Mouse (Mus musculus) stomach, embryonic 16.5 days (tissue): ENCODE measurements around the gene Acsl6. TPM values are rescaled to one million over a fixed set of nuclear protein-coding genes. Genes with fewer than 3 reads are reported as not detected.

Source experiments
- ATAC-seq: fragments of 200-750 bp; cut with Nextera tagmentation; 2 replicates; pipeline ENCODE4 v1.8.0; 2017; ENCODE audit warnings: moderate number of reproducible peaks, moderate TSS enrichment; ENCODE audit not compliant: insufficient read depth, low FRiP score
- H3K27ac ChIP-seq: fragments of 300-500 bp; sonication (generic); 2 replicates; pipeline ENCODE4 v1.5.1; 2014; ENCODE audit warnings: low read length
- H3K27me3 ChIP-seq: fragments of 300-500 bp; sonication (generic); 2 replicates; pipeline ENCODE4 v1.6.1; 2014; ENCODE audit warnings: low read length, control low read depth, mixed read lengths; ENCODE audit not compliant: control insufficient read depth, insufficient read depth
- H3K36me3 ChIP-seq: fragments of 300-500 bp; sonication (generic); 2 replicates; pipeline ENCODE4 v1.6.1; 2014; ENCODE audit warnings: low read length; ENCODE audit not compliant: control insufficient read depth, insufficient read depth
- H3K4me1 ChIP-seq: fragments of 300-500 bp; sonication (generic); 2 replicates; pipeline ENCODE4 v1.6.1; 2014; ENCODE audit warnings: low read length, control low read depth, mixed read lengths; ENCODE audit not compliant: control insufficient read depth, insufficient read depth
- H3K4me2 ChIP-seq: fragments of 300-500 bp; sonication (generic); 2 replicates; pipeline ENCODE4 v1.6.1; 2014; ENCODE audit warnings: low read depth, low read length, mixed read lengths
- H3K4me3 ChIP-seq: fragments of 300-500 bp; sonication (generic); replicated peaks from 2 replicates; pipeline ENCODE4 v1.5.1; 2014; ENCODE audit warnings: mild to moderate bottlenecking, low read length
- H3K9ac ChIP-seq: fragments of 300-500 bp; sonication (generic); 2 replicates; pipeline ENCODE4 v1.6.1; 2014; ENCODE audit warnings: low read length
- H3K9me3 ChIP-seq: fragments of 300-500 bp; sonication (generic); replicated peaks from 2 replicates; pipeline ENCODE4 v1.6.1; 2016; ENCODE audit warnings: low read length, control low read depth; ENCODE audit not compliant: control insufficient read depth
- WGBS: fragments of 180-500 bp; shearing (Covaris S2); extraction: QIAGEN DNeasy Blood & Tissue Kit; methylation state at CpG from one replicate; pipeline ENCODE4 v1.1.7; 2014; 5-methylcytosine and 5-hydroxymethylcytosine counted together
- polyA plus RNA-seq: library from polyadenylated mRNA; unstranded; fragments of >200 nt; fragmentation: Nextera tagmentation; extraction: Ambion mirVana; gene quantifications from 2 replicates; pipeline ENCODE4 v1.2.1, GENCODE M21; 2015

The Acsl6 gene
- polyA plus RNA-seq, 1 experiment from 2014 or later: 1.5 TPM

DNA sequence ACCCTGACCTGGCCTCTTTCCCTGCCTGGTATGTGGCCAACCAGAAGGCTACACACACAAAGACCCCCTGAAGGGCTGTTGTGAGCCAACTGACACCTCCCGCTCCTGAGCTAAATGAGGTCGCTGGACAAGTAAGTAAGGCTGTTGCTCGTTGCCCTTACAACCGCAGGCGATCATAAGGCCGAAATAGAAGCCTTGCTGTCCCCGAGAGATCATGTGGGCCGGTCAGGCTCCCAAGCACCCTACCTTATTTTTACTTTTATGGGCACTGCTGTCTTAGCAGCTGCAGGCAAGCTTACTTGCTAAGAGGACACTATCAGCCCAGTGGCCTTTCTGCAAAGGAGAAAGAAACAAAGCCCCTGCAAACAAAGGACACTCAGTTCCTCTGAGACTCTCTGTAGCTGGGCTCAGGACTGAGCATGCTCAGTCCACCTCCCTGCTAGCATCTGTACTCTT is 49.6 kb downstream of the Acsl6 start:
- ATAC-seq: no peak
- H3K27me3 ChIP-seq: no peaks in the 10 kb centered on the region
- H3K36me3 ChIP-seq: no peaks in the 10 kb centered on the region
- no peaks in the 10 kb centered on the region for H3K9me3 ChIP-seq
- no peak overlapping the region for H3K27ac ChIP-seq
- no peak overlapping the region for H3K4me3 ChIP-seq
- H3K4me1 ChIP-seq: no peaks in the 10 kb centered on the region
- H3K9ac ChIP-seq: no peak overlapping the region
- no peak overlapping the region for H3K4me2 ChIP-seq
- 39% methylated on average over 8 of the region's 8 CpGs for WGBS

GRCm38 (mm10) chr11:54354595-54355563 is 51.3 kb downstream of the Acsl6 start:
- H3K4me2 ChIP-seq: no peak overlapping the region
- no peak overlapping the region for H3K27ac ChIP-seq
- no peak overlapping the region for H3K9ac ChIP-seq
- no peaks in the 10 kb centered on the region for H3K36me3 ChIP-seq
- 42% methylated on average over 15 of the region's 15 CpGs for WGBS
- no peaks in the 10 kb centered on the region for H3K9me3 ChIP-seq
- no peaks in the 10 kb centered on the region for H3K4me1 ChIP-seq
- no peak; the same call in 1 of the 2 replicates for ATAC-seq
- no peak overlapping the region for H3K4me3 ChIP-seq
- no peaks in the 10 kb centered on the region for H3K27me3 ChIP-seq

- H3K27ac ChIP-seq: no peak overlapping the region
- H3K4me3 ChIP-seq: no peak overlapping the region
- ATAC-seq: no peak
- 63% methylated on average over 7 of the region's 7 CpGs for whole genome bisulfite sequencing
- H3K4me1 ChIP-seq: no peaks in the 10 kb centered on the region
- H3K36me3 ChIP-seq: no peaks in the 10 kb centered on the region
- no peak overlapping the region for H3K9ac ChIP-seq
- no peaks in the 10 kb centered on the region for H3K9me3 ChIP-seq
- no peak overlapping the region for H3K4me2 ChIP-seq
- no peaks in the 10 kb centered on the region for H3K27me3 ChIP-seq
Measured at GRCm38 (mm10) chr11:54355564-54355955, 52.0 kb downstream of the Acsl6 start.

DNA sequence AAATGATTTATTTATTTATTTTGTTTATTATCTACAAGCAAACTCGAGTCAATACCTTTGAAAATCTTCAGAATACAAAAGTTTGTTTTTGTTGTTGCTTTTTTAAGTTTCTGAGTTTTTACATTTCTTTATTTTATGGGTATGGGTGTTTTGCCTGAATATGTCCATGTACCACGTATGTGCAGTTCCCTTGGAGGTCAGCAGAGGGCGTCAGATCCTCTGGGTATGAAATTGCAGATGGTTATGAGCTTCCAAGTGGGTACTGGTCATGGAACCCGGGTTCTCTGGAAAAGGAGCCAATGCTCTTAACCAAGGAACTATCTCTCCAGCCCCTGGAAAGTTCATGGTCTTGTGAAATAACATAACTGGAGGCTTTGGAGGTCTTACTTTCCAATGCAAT is 53.1 kb downstream of the Acsl6 start:
- no peaks in the 10 kb centered on the region for H3K4me1 ChIP-seq
- no peak overlapping the region for H3K27ac ChIP-seq
- no peaks in the 10 kb centered on the region for H3K36me3 ChIP-seq
- ATAC-seq: no peak
- 53% methylated on average over 4 of the region's 4 CpGs for WGBS
- no peak overlapping the region for H3K9ac ChIP-seq
- no peak overlapping the region for H3K4me3 ChIP-seq
- no peaks in the 10 kb centered on the region for H3K9me3 ChIP-seq
- no peaks in the 10 kb centered on the region for H3K27me3 ChIP-seq
- H3K4me2 ChIP-seq: no peak overlapping the region

- Histone ChIP-seq H3K4me3 (no peak overlapping the region), H3K27ac (no peak overlapping the region), H3K4me1 (no peaks in the 10 kb centered on the region), H3K4me2 (no peak overlapping the region), H3K36me3 (no peaks in the 10 kb centered on the region), H3K9me3 (no peaks in the 10 kb centered on the region), H3K27me3 (no peaks in the 10 kb centered on the region), H3K9ac (no peak overlapping the region)
- no peak for ATAC-seq
Measured at GRCm38 (mm10) chr11:54372553-54372952, 69.0 kb downstream of the Acsl6 start.

GRCm38 (mm10) chr11:54390386-54390785 is 86.8 kb downstream of the Acsl6 start:
- Histone ChIP-seq H3K9ac (no peak overlapping the region), H3K9me3 (no peaks in the 10 kb centered on the region), H3K4me1 (no peaks in the 10 kb centered on the region), H3K4me3 (no peak overlapping the region), H3K27ac (no peak overlapping the region), H3K36me3 (no peaks in the 10 kb centered on the region), H3K27me3 (no peaks in the 10 kb centered on the region), H3K4me2 (no peak overlapping the region)
- WGBS: 48% methylated on average over 8 of the region's 8 CpGs
- no peak for ATAC-seq

- Histone ChIP-seq H3K4me3 (no peak overlapping the region), H3K4me1 (no peaks in the 10 kb centered on the region), H3K4me2 (no peak overlapping the region), H3K36me3 (no peaks in the 10 kb centered on the region), H3K27ac (no peak overlapping the region), H3K9me3 (no peaks in the 10 kb centered on the region), H3K9ac (no peak overlapping the region), H3K27me3 (no peaks in the 10 kb centered on the region)
- no peak for ATAC-seq
- WGBS: 84% methylated on average over 4 of the region's 4 CpGs
Measured at GRCm38 (mm10) chr11:54391326-54391725, 87.7 kb downstream of the Acsl6 start.

- no peak for ATAC-seq
- WGBS: 59% methylated on average over 1 of the region's 1 CpGs
Measured at GRCm38 (mm10) chr11:54396686-54397085, 93.1 kb downstream of the Acsl6 start.

GRCm38 (mm10) chr11:54398058-54398457 is 94.5 kb downstream of the Acsl6 start:
- H3K9ac ChIP-seq: no peak overlapping the region
- no peak for ATAC-seq
- no peak overlapping the region for H3K27ac ChIP-seq
- H3K4me1 ChIP-seq: no peaks in the 10 kb centered on the region
- H3K36me3 ChIP-seq: no peaks in the 10 kb centered on the region
- no peaks in the 10 kb centered on the region for H3K9me3 ChIP-seq
- no peak overlapping the region for H3K4me2 ChIP-seq
- 43% methylated on average over 4 of the region's 4 CpGs for WGBS
- H3K27me3 ChIP-seq: no peaks in the 10 kb centered on the region
- no peak overlapping the region for H3K4me3 ChIP-seq

More at GRCm38 (mm10) chr11:54396686-54397085, 93.1 kb downstream of the Acsl6 start:
- H3K4me2 ChIP-seq: no peak overlapping the region
- no peaks in the 10 kb centered on the region for H3K36me3 ChIP-seq
- no peaks in the 10 kb centered on the region for H3K4me1 ChIP-seq
- H3K9ac ChIP-seq: no peak overlapping the region
- H3K4me3 ChIP-seq: no peak overlapping the region
- H3K9me3 ChIP-seq: no peaks in the 10 kb centered on the region
- no peaks in the 10 kb centered on the region for H3K27me3 ChIP-seq
- H3K27ac ChIP-seq: no peak overlapping the region
